Mouse (Mus musculus): ENCODE data around the gene Zbtb7b. TPM values are rescaled to one million over a fixed set of nuclear protein-coding genes. Genes with fewer than 3 reads are reported as not detected.

Gene Zbtb7b
- polyA plus RNA-seq, 1 experiment from 2014 or later = 2.2 TPM

Other genes with a start within 250 kb of the Zbtb7b start
- 0.13 and 0.58 TPM in 2 replicates for gene Hcn3, start 234.6 kb downstream of the Zbtb7b start, polyA plus RNA-seq (2014; fragmentation: Nextera tagmentation; extraction: Ambion mirVana)
- 18.7 and 20.1 TPM in 2 replicates for gene Clk2, start 230.0 kb downstream of the Zbtb7b start, polyA plus RNA-seq (2014; fragmentation: Nextera tagmentation; extraction: Ambion mirVana)
- 82.8 and 88.3 TPM in 2 replicates for gene Scamp3, start 217.3 kb downstream of the Zbtb7b start, polyA plus RNA-seq (2014; fragmentation: Nextera tagmentation; extraction: Ambion mirVana)
- 11.9 and 13.7 TPM in 2 replicates for gene Fam189b, start 211.6 kb downstream of the Zbtb7b start, polyA plus RNA-seq (2014; fragmentation: Nextera tagmentation; extraction: Ambion mirVana)
- 33.3 and 39.9 TPM in 2 replicates for gene Gba, start 191.8 kb downstream of the Zbtb7b start, polyA plus RNA-seq (2014; fragmentation: Nextera tagmentation; extraction: Ambion mirVana)
- gene Thbs3, start 179.6 kb downstream of the Zbtb7b start, polyA plus RNA-seq (2014; fragmentation: Nextera tagmentation; extraction: Ambion mirVana) = 6.9 and 12.4 TPM in 2 replicates
- gene Mtx1, start 167.7 kb downstream of the Zbtb7b start, polyA plus RNA-seq (2014; fragmentation: Nextera tagmentation; extraction: Ambion mirVana) = 144 and 145 TPM in 2 replicates
- gene Muc1, start 165.7 kb downstream of the Zbtb7b start, polyA plus RNA-seq (2014; fragmentation: Nextera tagmentation; extraction: Ambion mirVana) = 0.21 and 0.53 TPM in 2 replicates
- gene Krtcap2, start 148.8 kb downstream of the Zbtb7b start, polyA plus RNA-seq (2014; fragmentation: Nextera tagmentation; extraction: Ambion mirVana) = 248 and 274 TPM in 2 replicates
- 0.56 and 1.1 TPM in 2 replicates for gene Trim46, start 148.5 kb downstream of the Zbtb7b start, polyA plus RNA-seq (2014; fragmentation: Nextera tagmentation; extraction: Ambion mirVana)
- gene Dpm3, start 135.4 kb downstream of the Zbtb7b start, polyA plus RNA-seq (2014; fragmentation: Nextera tagmentation; extraction: Ambion mirVana) = 83.1 and 94.1 TPM in 2 replicates
- 37.5 and 40.9 TPM in 2 replicates for gene Slc50a1, start 124.2 kb downstream of the Zbtb7b start, polyA plus RNA-seq (2014; fragmentation: Nextera tagmentation; extraction: Ambion mirVana)
- gene Efna1, start 113.6 kb downstream of the Zbtb7b start, polyA plus RNA-seq (2014; fragmentation: Nextera tagmentation; extraction: Ambion mirVana) = 29.9 and 33.0 TPM in 2 replicates
- gene Efna3, start 71.8 kb downstream of the Zbtb7b start, polyA plus RNA-seq (2014; fragmentation: Nextera tagmentation; extraction: Ambion mirVana) = 1.9 TPM in 2 replicates
- gene Efna4, start 56.7 kb downstream of the Zbtb7b start, polyA plus RNA-seq (2014; fragmentation: Nextera tagmentation; extraction: Ambion mirVana) = 9.3 and 10.2 TPM in 2 replicates
- gene Adam15, start 44.8 kb downstream of the Zbtb7b start, polyA plus RNA-seq (2014; fragmentation: Nextera tagmentation; extraction: Ambion mirVana) = 23.3 and 25.9 TPM in 2 replicates
- gene Dcst2, start 32.8 kb downstream of the Zbtb7b start, polyA plus RNA-seq (2014; fragmentation: Nextera tagmentation; extraction: Ambion mirVana) = 0.07 TPM in 1 of 2 replicates, not detected in the other
- gene Dcst1, start 29.5 kb downstream of the Zbtb7b start, polyA plus RNA-seq (2014; fragmentation: Nextera tagmentation; extraction: Ambion mirVana) = 0.17 and 0.21 TPM in 2 replicates
- gene Lenep, start 8.0 kb upstream of the Zbtb7b start, polyA plus RNA-seq (2014; fragmentation: Nextera tagmentation; extraction: Ambion mirVana) = not detected in 2 replicates
- 33.7 and 34.2 TPM in 2 replicates for gene Flad1, start 17.1 kb upstream of the Zbtb7b start, polyA plus RNA-seq (2014; fragmentation: Nextera tagmentation; extraction: Ambion mirVana)
- 399 and 411 TPM in 2 replicates for gene Cks1b, start 23.6 kb upstream of the Zbtb7b start, polyA plus RNA-seq (2014; fragmentation: Nextera tagmentation; extraction: Ambion mirVana)
- 42.3 and 51.5 TPM in 2 replicates for gene Shc1, start 23.7 kb upstream of the Zbtb7b start, polyA plus RNA-seq (2014; fragmentation: Nextera tagmentation; extraction: Ambion mirVana)
- gene Pygo2, start 35.4 kb upstream of the Zbtb7b start, polyA plus RNA-seq (2014; fragmentation: Nextera tagmentation; extraction: Ambion mirVana) = 31.1 and 33.7 TPM in 2 replicates
- gene Pbxip1, start 41.9 kb upstream of the Zbtb7b start, polyA plus RNA-seq (2014; fragmentation: Nextera tagmentation; extraction: Ambion mirVana) = 28.6 and 35.9 TPM in 2 replicates
- 50.4 and 57.2 TPM in 2 replicates for gene Pmvk, start 59.8 kb upstream of the Zbtb7b start, polyA plus RNA-seq (2014; fragmentation: Nextera tagmentation; extraction: Ambion mirVana)
- gene Kcnn3, start 125.4 kb upstream of the Zbtb7b start, polyA plus RNA-seq (2014; fragmentation: Nextera tagmentation; extraction: Ambion mirVana) = 0.73 and 0.99 TPM in 2 replicates

Measured in heart, embryonic 11.5 days (tissue).